Mouse (Mus musculus) kidney, postnatal 4 days (tissue): Measurements from ENCODE around the gene Slc22a12.
A peak's percentile ranks its signal among the peaks of the same experiment; 100 is the strongest.

Experiments used
- DNase-seq, 2 experiments: peaks; one replicate each; pipeline ENCODE4 v3.0.0; 2021; ENCODE audit warnings: mixed read lengths in 2 of 2

The Slc22a12 gene

GRCm38 (mm10) chr19:6542367-6543034, at the start of gene Slc22a12:
Slc22a12 (minus strand) TSS chr19:6543032.
- peak in 1 of 2 experiments; percentile 37 for DNase-seq

- no peak for DNase-seq
Measured at GRCm38 (mm10) chr19:6572001-6572400, 29.2 kb upstream of the Slc22a12 start.

- DNase-seq: no peak
Measured at GRCm38 (mm10) chr19:6571476-6571875, 28.6 kb upstream of the Slc22a12 start.

GRCm38 (mm10) chr19:6569561-6569960, 26.7 kb upstream of the Slc22a12 start:
- DNase-seq: no peak

- DNase-seq: no peak
Measured at GRCm38 (mm10) chr19:6569021-6569420, 26.2 kb upstream of the Slc22a12 start.

- DNase-seq: no peak
Measured at GRCm38 (mm10) chr19:6566450-6566849, 23.6 kb upstream of the Slc22a12 start.

- DNase-seq: no peak
Measured at GRCm38 (mm10) chr19:6565136-6565535, 22.3 kb upstream of the Slc22a12 start.

- DNase-seq: no peak
Measured at GRCm38 (mm10) chr19:6560246-6560815, 17.5 kb upstream of the Slc22a12 start.

GRCm38 (mm10) chr19:6559576-6559975, 16.7 kb upstream of the Slc22a12 start:
- DNase-seq: no peak

- peak in 1 of 2 experiments; percentile 54 for DNase-seq
Measured at GRCm38 (mm10) chr19:6553819-6554582, 11.2 kb upstream of the Slc22a12 start.

GRCm38 (mm10) chr19:6553174-6553573, 10.3 kb upstream of the Slc22a12 start:
- no peak for DNase-seq

GRCm38 (mm10) chr19:6552302-6553028, 9.6 kb upstream of the Slc22a12 start:
- DNase-seq: peak; percentile 75 to 84

GRCm38 (mm10) chr19:6551215-6551614, 8.4 kb upstream of the Slc22a12 start:
- DNase-seq: no peak

GRCm38 (mm10) chr19:6549566-6549965, 6.7 kb upstream of the Slc22a12 start:
- DNase-seq: no peak

- DNase-seq: peak; percentile 60 to 77
Measured at GRCm38 (mm10) chr19:6548431-6549410, 5.9 kb upstream of the Slc22a12 start.

GRCm38 (mm10) chr19:6547801-6548200, 5.0 kb upstream of the Slc22a12 start:
- DNase-seq: no peak

GRCm38 (mm10) chr19:6546096-6546495, 3.3 kb upstream of the Slc22a12 start:
- DNase-seq: peak in 1 of 2 experiments; percentile 55

- DNase-seq: no peak
Measured at GRCm38 (mm10) chr19:6545481-6545880, 2.6 kb upstream of the Slc22a12 start.

GRCm38 (mm10) chr19:6544712-6545111, 1.9 kb upstream of the Slc22a12 start:
- DNase-seq: no peak

GRCm38 (mm10) chr19:6543518-6543917, 686 bp upstream of the Slc22a12 start:
- peak in 1 of 2 experiments; percentile 41 for DNase-seq

GRCm38 (mm10) chr19:6543035-6543383, 177 bp upstream of the Slc22a12 start:
- peak in 1 of 2 experiments; percentile 65 for DNase-seq

GRCm38 (mm10) chr19:6541521-6541920, 1.3 kb downstream of the Slc22a12 start:
- no peak for DNase-seq
